8 mouse cellular contexts compared by ENCODE assay signal in the genomic region with DNA sequence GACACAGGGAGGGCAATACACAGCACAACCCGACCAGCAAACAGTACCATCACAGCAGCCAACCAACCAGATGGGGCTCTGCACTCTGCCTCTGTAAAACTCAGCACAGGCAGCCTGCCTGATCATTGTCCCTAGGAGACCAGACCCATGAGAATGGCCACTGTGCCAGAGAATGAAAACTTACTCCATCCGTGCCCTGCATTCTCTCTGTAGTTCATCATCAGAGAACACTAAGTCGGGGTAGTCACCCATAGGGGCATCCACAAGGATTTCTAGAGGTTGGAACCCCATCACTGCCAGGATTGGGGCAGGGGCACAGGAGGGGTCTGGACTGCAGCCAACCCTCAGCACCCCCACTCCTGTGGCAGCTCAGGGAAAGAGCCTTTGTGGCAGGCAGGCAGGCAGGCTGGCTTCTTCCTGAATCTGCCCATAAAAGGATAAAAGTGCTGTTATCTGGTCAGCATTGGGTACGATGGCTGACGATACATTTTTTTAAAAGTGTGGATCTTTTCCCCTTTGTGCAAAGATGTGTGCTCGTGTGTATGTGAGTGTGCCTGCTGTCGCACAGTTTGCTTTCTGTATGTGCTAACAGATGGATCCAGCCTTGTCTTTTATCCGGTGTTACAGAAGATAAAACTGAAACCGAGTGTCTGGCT. TPM values are rescaled to one million over a fixed set of nuclear protein-coding genes. Genes with fewer than 3 reads are reported as not detected.
DNase-seq lines count a peak whose midpoint lies in the region; ATAC-seq lines count a peak whose summit lies in the region.

No protein-coding gene starts in this region.

- no peaks in the 10 kb centered on the region for H3K9me3 ChIP-seq in heart, embryonic 11.5 days (replicated peaks; ENCODE audit: control insufficient read depth, low read length)
- H3K9me3 ChIP-seq in heart, embryonic 15.5 days (replicated peaks), result no peaks in the 10 kb centered on the region
- no peaks in the 10 kb centered on the region for H3K9me3 ChIP-seq in limb, embryonic 13.5 days

- peaks cover 27% of the 10 kb centered on the region for H3K4me1 ChIP-seq in heart, embryonic 11.5 days (ENCODE audit: control insufficient read depth, insufficient read depth, low read length)
- H3K4me1 ChIP-seq in heart, embryonic 15.5 days (replicated peaks), result peaks cover 47% of the 10 kb centered on the region
- peaks cover 12% of the 10 kb centered on the region for H3K4me1 ChIP-seq in limb, embryonic 13.5 days

- no peaks in the 10 kb centered on the region for H3K27me3 ChIP-seq in heart, embryonic 11.5 days (ENCODE audit: control insufficient read depth, insufficient read depth, low read length)
- no peaks in the 10 kb centered on the region for H3K27me3 ChIP-seq in heart, embryonic 15.5 days
- no peaks in the 10 kb centered on the region for H3K27me3 ChIP-seq in limb, embryonic 13.5 days

- H3K9ac ChIP-seq in heart, embryonic 11.5 days (ENCODE audit: low read depth, low read length), result peak overlapping the region; percentile 62
- 0 out of 2 replicates have a peak overlapping the region, but pooled peaks have one; percentile 8 for H3K9ac ChIP-seq in heart, embryonic 15.5 days
- 0 out of 2 replicates have a peak overlapping the region, but pooled peaks have one; percentile 6 for H3K9ac ChIP-seq in limb, embryonic 13.5 days

- H3K4me3 ChIP-seq in heart, embryonic 11.5 days (ENCODE audit: low read depth, low read length), result no peak overlapping the region
- H3K4me3 ChIP-seq in heart, embryonic 15.5 days, result peak overlapping the region; percentile 23; the same call in 1 of the 2 replicates
- no peak overlapping the region for H3K4me3 ChIP-seq in limb, embryonic 13.5 days

- no peak for DNase-seq in heart, adult 9 months (ENCODE audit: low spot score in 2 of 2)
- peak; percentile 49 for DNase-seq in CD4-positive, CD25-positive, alpha-beta regulatory T cell, adult 2 months (ENCODE audit: low read depth, low spot score)
- DNase-seq in cerebellum, adult 11 months, result peak; percentile 24
- peak; percentile 47 for DNase-seq in retina, postnatal 1 day

- H3K36me3 ChIP-seq in heart, embryonic 11.5 days (ENCODE audit: control insufficient read depth, insufficient read depth, low read length), result no peaks in the 10 kb centered on the region
- no peaks in the 10 kb centered on the region for H3K36me3 ChIP-seq in heart, embryonic 15.5 days
- no peaks in the 10 kb centered on the region for H3K36me3 ChIP-seq in limb, embryonic 13.5 days

- ATAC-seq in heart, embryonic 11.5 days (replicated peaks; ENCODE audit: insufficient number of reproducible peaks, low FRiP score, low TSS enrichment), result 0 out of 2 replicates have a peak, but pooled peaks have one; percentile 23
- ATAC-seq in heart, embryonic 15.5 days (replicated peaks; ENCODE audit: insufficient number of reproducible peaks, insufficient read depth, low FRiP score, low read depth), result no peak
- no peak for ATAC-seq in limb, embryonic 13.5 days (ENCODE audit: low FRiP score, low read depth)
- ATAC-seq in monocyte, adult 5-6 weeks (replicated peaks; ENCODE audit: insufficient number of reproducible peaks, low FRiP score, low TSS enrichment, poor library complexity, severe bottlenecking), result no peak

- 28% methylated on average over 9 of the region's 9 CpGs for WGBS in heart, embryonic 11.5 days (ENCODE audit: insufficient replicate concordance)
- WGBS in heart, embryonic 15.5 days, result 20% methylated on average over 9 of the region's 9 CpGs
- 52% methylated on average over 9 of the region's 9 CpGs for WGBS in limb, embryonic 13.5 days

- H3K4me2 ChIP-seq in heart, embryonic 11.5 days, result peak overlapping the region; percentile 51
- peak overlapping the region; percentile 45 for H3K4me2 ChIP-seq in heart, embryonic 15.5 days
- H3K4me2 ChIP-seq in limb, embryonic 13.5 days (replicated peaks), result no peak overlapping the region

- H3K27ac ChIP-seq in heart, embryonic 11.5 days (ENCODE audit: low read depth, low read length), result peak overlapping the region; percentile 46
- peak overlapping the region; percentile 50 for H3K27ac ChIP-seq in heart, embryonic 15.5 days
- no peak overlapping the region for H3K27ac ChIP-seq in limb, embryonic 13.5 days

RNA-seq across cellular contexts. Expression of gene Fam49a, which starts 25.3 kb away (rescaled TPM):
- polyA plus RNA-seq in heart, embryonic 11.5 days (2014; fragmentation: Nextera tagmentation; extraction: Ambion mirVana), result 48.9 and 63.7 TPM in 2 replicates
- polyA plus RNA-seq in heart, embryonic 15.5 days (2015; fragmentation: Nextera tagmentation; extraction: Ambion mirVana), result 22.3 and 23.9 TPM in 2 replicates
- polyA plus RNA-seq in limb, embryonic 13.5 days (2015; fragmentation: Nextera tagmentation; extraction: Ambion mirVana), result 7.9 TPM in 2 replicates
- total RNA-seq in monocyte, adult 5-6 weeks (2017), result 246 to 301 TPM (median 285 TPM) in 3 replicates

Comparison
In these comparisons a context has a peak if more than half of its experiments do, and no peak if none do; other contexts are left out.
1. H3K9ac ChIP-seq: peak in every context shown above with its lines; median percentile 62 in heart, embryonic 11.5 days; 8 in heart, embryonic 15.5 days; 6 in limb, embryonic 13.5 days.
2. DNase-seq: peak in CD4-positive, CD25-positive, alpha-beta regulatory T cell, adult 2 months (single experiment), cerebellum, adult 11 months (single experiment) and retina, postnatal 1 day (single experiment); none in heart, adult 9 months (0 of 2).